Mouse (Mus musculus): ENCODE measurements around the gene Sox2.

GRCm38 (mm10) chr3:34653235-34653976 lies 3.2 kb downstream of the Sox2 start:
- no peak for TF ChIP-seq CTCF (IDR thresholded peaks at IDR 0.05; ENCODE audit: extremely low read depth, insufficient read depth, insufficient read length, insufficient replicate concordance)
- no peak for TF ChIP-seq POLR2A (IDR thresholded peaks at IDR 0.05; ENCODE audit: low read depth, low read length)
